Mouse (Mus musculus): ENCODE data around the gene Mtg1. TPM values are rescaled to one million over a fixed set of nuclear protein-coding genes. Genes with fewer than 3 reads are reported as not detected.

Mtg1 gene
- polyA plus RNA-seq, 1 experiment from 2014 or later = 36.8 TPM

DNA sequence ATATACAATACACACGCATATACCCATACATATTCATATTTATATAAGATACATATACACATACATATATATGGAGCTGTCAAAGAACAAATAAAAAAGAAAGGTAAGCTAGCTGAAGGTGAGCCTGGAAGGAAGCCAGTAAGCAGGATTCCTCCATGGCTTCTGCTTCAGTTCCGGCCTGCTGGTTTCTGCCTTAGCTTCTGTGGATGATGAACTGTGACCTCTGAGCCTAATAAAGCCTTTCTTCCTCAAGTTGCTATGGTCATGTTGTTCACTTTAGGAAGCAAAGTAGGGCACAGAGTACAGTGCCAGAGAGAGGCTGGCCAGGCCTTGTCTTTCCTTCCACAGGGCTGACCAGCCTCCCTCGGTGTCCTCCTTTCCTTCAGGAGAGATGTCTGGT, 33.5 kb downstream of the Mtg1 start:
- no peaks in the 10 kb centered on the region for H3K36me3 ChIP-seq (ENCODE audit: control insufficient read depth, insufficient read depth)
- 87% methylated on average over 3 of the region's 3 CpGs for WGBS
- H3K4me2 ChIP-seq (ENCODE audit: low read depth, low read length) = no peak overlapping the region
- no peaks in the 10 kb centered on the region for H3K27me3 ChIP-seq (ENCODE audit: control insufficient read depth, insufficient read depth, low read length)
- no peaks in the 10 kb centered on the region for H3K4me1 ChIP-seq (ENCODE audit: control insufficient read depth, insufficient read depth, low read length)
- no peak overlapping the region for H3K9ac ChIP-seq (ENCODE audit: low read length)
- H3K9me3 ChIP-seq (replicated peaks; ENCODE audit: control insufficient read depth, low read length) = 0 out of 2 replicates have a peak, but pooled peaks cover 2% of the 10 kb centered on the region
- ATAC-seq (replicated peaks; ENCODE audit: extremely low read depth, insufficient read depth, low FRiP score) = no peak
- H3K4me3 ChIP-seq (ENCODE audit: low read length) = no peak overlapping the region
- no peak overlapping the region for H3K27ac ChIP-seq (ENCODE audit: low read length)

DNA sequence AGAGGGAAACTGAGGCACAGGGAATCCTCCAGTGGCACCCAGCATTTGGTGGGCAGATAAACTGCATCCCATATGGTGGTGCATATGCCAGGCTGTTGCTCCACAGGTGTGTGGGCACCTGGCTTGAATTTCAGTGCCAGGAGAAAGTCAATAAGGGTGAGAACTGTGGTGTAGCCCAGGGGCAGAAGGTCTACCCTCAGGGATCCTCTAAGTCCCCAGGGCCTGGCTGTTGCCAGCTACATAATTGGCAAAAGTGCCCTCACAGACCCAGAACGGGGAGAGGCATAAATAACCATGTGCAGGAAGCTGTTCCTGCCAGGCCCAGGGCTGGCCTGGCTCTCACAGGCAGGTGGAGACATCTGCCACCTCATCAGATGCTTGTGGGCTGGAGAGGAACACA, 35.6 kb downstream of the Mtg1 start, which contains the start of gene Olfr523:
TSS of gene Olfr523 (plus strand) at position 282 of the 400 bp plus-strand sequence.
- no peaks in the 10 kb centered on the region for H3K4me1 ChIP-seq (ENCODE audit: control insufficient read depth, insufficient read depth, low read length)
- H3K27ac ChIP-seq (ENCODE audit: low read length) = no peak within 1 kb of the TSS
- no peak within 1 kb of the TSS for H3K4me3 ChIP-seq (ENCODE audit: low read length)
- H3K9ac ChIP-seq (ENCODE audit: low read length) = no peak within 1 kb of the TSS
- H3K9me3 ChIP-seq (replicated peaks; ENCODE audit: control insufficient read depth, low read length) = 0 out of 2 replicates have a peak, but pooled peaks cover 2% of the 10 kb centered on the region
- H3K4me2 ChIP-seq (ENCODE audit: low read depth, low read length) = no peak within 1 kb of the TSS
- H3K27me3 ChIP-seq (ENCODE audit: control insufficient read depth, insufficient read depth, low read length) = no peaks in the 10 kb centered on the region
- WGBS = 30% methylated on average over 1 of the region's 1 CpGs
- ATAC-seq (replicated peaks; ENCODE audit: extremely low read depth, insufficient read depth, low FRiP score) = no peak
- H3K36me3 ChIP-seq (ENCODE audit: control insufficient read depth, insufficient read depth) = no peaks in the 10 kb centered on the region

GRCm38 (mm10) chr7:140179176-140179575, 41.8 kb downstream of the Mtg1 start:
- WGBS = 89% methylated on average over 2 of the region's 2 CpGs
- no peak overlapping the region for H3K4me2 ChIP-seq (ENCODE audit: low read depth, low read length)
- H3K36me3 ChIP-seq (ENCODE audit: control insufficient read depth, insufficient read depth) = no peaks in the 10 kb centered on the region
- H3K27ac ChIP-seq (ENCODE audit: low read length) = no peak overlapping the region
- H3K9ac ChIP-seq (ENCODE audit: low read length) = no peak overlapping the region
- no peaks in the 10 kb centered on the region for H3K27me3 ChIP-seq (ENCODE audit: control insufficient read depth, insufficient read depth, low read length)
- H3K9me3 ChIP-seq (replicated peaks; ENCODE audit: control insufficient read depth, low read length) = no peaks in the 10 kb centered on the region
- no peak overlapping the region for H3K4me3 ChIP-seq (ENCODE audit: low read length)
- no peak for ATAC-seq (replicated peaks; ENCODE audit: extremely low read depth, insufficient read depth, low FRiP score)
- H3K4me1 ChIP-seq (ENCODE audit: control insufficient read depth, insufficient read depth, low read length) = no peaks in the 10 kb centered on the region

DNA sequence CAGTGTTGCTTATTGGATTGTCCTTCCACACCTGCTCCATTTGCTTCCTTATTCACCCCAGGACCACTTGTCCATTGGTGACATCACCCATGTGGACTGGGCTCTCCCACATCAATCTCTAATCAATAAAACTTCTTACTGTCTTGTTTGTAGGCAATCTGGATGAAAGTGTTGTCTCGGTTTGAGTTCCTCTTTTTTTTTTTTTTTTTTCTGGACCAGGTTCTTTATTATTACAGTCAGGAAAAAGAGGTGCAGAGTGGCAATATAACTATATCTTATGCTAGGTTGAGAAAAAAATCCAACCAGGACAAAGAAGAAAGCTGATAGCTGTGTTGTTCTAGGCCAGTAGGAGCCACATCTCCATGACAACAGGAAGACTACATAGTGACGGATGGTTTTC, 43.3 kb downstream of the Mtg1 start:
- Histone ChIP-seq H3K9me3 (replicated peaks; ENCODE audit: control insufficient read depth, low read length) (no peaks in the 10 kb centered on the region), H3K36me3 (ENCODE audit: control insufficient read depth, insufficient read depth) (no peaks in the 10 kb centered on the region), H3K27me3 (ENCODE audit: control insufficient read depth, insufficient read depth, low read length) (no peaks in the 10 kb centered on the region), H3K27ac (ENCODE audit: low read length) (no peak overlapping the region), H3K4me2 (ENCODE audit: low read depth, low read length) (no peak overlapping the region), H3K4me1 (ENCODE audit: control insufficient read depth, insufficient read depth, low read length) (no peaks in the 10 kb centered on the region), H3K4me3 (ENCODE audit: low read length) (no peak overlapping the region), H3K9ac (ENCODE audit: low read length) (no peak overlapping the region)
- ATAC-seq (replicated peaks; ENCODE audit: extremely low read depth, insufficient read depth, low FRiP score) = no peak
- WGBS = 70% methylated on average over 2 of the region's 2 CpGs

- Histone ChIP-seq H3K36me3 (ENCODE audit: control insufficient read depth, insufficient read depth) (no peaks in the 10 kb centered on the region), H3K4me1 (ENCODE audit: control insufficient read depth, insufficient read depth, low read length) (no peaks in the 10 kb centered on the region), H3K4me2 (ENCODE audit: low read depth, low read length) (no peak overlapping the region), H3K9ac (ENCODE audit: low read length) (no peak overlapping the region), H3K27ac (ENCODE audit: low read length) (no peak overlapping the region), H3K9me3 (replicated peaks; ENCODE audit: control insufficient read depth, low read length) (no peaks in the 10 kb centered on the region), H3K27me3 (ENCODE audit: control insufficient read depth, insufficient read depth, low read length) (no peaks in the 10 kb centered on the region), H3K4me3 (ENCODE audit: low read length) (no peak overlapping the region)
- no peak for ATAC-seq (replicated peaks; ENCODE audit: extremely low read depth, insufficient read depth, low FRiP score)
- WGBS = 78% methylated on average over 4 of the region's 4 CpGs
Measured at GRCm38 (mm10) chr7:140184206-140184605, 46.8 kb downstream of the Mtg1 start.

- no peaks in the 10 kb centered on the region for H3K36me3 ChIP-seq (ENCODE audit: control insufficient read depth, insufficient read depth)
- WGBS = 60% methylated on average over 18 of the region's 18 CpGs
- no peaks in the 10 kb centered on the region for H3K4me1 ChIP-seq (ENCODE audit: control insufficient read depth, insufficient read depth, low read length)
- ATAC-seq (replicated peaks; ENCODE audit: extremely low read depth, insufficient read depth, low FRiP score) = no peak
- H3K9ac ChIP-seq (ENCODE audit: low read length) = no peak overlapping the region
- H3K4me3 ChIP-seq (ENCODE audit: low read length) = no peak overlapping the region
- H3K27me3 ChIP-seq (ENCODE audit: control insufficient read depth, insufficient read depth, low read length) = no peaks in the 10 kb centered on the region
- H3K4me2 ChIP-seq (ENCODE audit: low read depth, low read length) = no peak overlapping the region
- H3K27ac ChIP-seq (ENCODE audit: low read length) = no peak overlapping the region
- H3K9me3 ChIP-seq (replicated peaks; ENCODE audit: control insufficient read depth, low read length) = no peaks in the 10 kb centered on the region
Measured at GRCm38 (mm10) chr7:140186646-140187620, 49.6 kb downstream of the Mtg1 start.

DNA sequence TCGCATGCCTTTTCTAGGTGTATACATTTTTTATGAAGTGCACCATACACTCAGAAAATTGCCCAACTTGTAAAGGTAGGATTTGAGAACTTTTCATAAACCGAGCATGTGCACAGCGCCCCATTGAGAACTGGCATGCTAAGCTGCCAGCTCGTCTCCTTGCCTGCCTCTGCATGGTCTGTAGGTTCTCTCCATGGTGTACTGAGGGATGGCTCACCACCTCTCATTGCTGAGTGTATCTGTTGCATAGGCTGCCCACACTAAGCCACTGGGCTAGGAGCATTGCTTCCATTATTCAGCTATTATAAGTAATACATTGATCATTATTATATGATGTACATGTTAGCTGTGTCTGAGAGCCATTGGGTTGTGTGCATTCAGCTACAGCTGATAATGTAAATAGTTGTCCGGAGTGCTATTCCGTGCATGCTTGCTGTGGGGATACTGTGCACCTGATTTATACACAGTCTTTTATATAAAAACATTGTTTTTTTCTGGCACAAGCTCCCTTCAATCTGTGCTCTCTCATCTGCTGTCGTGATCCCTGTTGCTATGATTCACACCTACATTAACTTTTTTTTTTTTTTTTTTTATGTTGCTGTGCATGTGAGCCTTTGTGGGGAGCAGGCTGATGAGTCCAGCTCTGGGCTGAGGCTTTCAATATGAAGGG, 50.5 kb downstream of the Mtg1 start:
- no peaks in the 10 kb centered on the region for H3K4me1 ChIP-seq (ENCODE audit: control insufficient read depth, insufficient read depth, low read length)
- WGBS = 80% methylated on average over 7 of the region's 7 CpGs
- no peaks in the 10 kb centered on the region for H3K36me3 ChIP-seq (ENCODE audit: control insufficient read depth, insufficient read depth)
- H3K4me3 ChIP-seq (ENCODE audit: low read length) = no peak overlapping the region
- no peak overlapping the region for H3K27ac ChIP-seq (ENCODE audit: low read length)
- no peak overlapping the region for H3K4me2 ChIP-seq (ENCODE audit: low read depth, low read length)
- no peaks in the 10 kb centered on the region for H3K9me3 ChIP-seq (replicated peaks; ENCODE audit: control insufficient read depth, low read length)
- no peaks in the 10 kb centered on the region for H3K27me3 ChIP-seq (ENCODE audit: control insufficient read depth, insufficient read depth, low read length)
- H3K9ac ChIP-seq (ENCODE audit: low read length) = no peak overlapping the region
- ATAC-seq (replicated peaks; ENCODE audit: extremely low read depth, insufficient read depth, low FRiP score) = no peak

DNA sequence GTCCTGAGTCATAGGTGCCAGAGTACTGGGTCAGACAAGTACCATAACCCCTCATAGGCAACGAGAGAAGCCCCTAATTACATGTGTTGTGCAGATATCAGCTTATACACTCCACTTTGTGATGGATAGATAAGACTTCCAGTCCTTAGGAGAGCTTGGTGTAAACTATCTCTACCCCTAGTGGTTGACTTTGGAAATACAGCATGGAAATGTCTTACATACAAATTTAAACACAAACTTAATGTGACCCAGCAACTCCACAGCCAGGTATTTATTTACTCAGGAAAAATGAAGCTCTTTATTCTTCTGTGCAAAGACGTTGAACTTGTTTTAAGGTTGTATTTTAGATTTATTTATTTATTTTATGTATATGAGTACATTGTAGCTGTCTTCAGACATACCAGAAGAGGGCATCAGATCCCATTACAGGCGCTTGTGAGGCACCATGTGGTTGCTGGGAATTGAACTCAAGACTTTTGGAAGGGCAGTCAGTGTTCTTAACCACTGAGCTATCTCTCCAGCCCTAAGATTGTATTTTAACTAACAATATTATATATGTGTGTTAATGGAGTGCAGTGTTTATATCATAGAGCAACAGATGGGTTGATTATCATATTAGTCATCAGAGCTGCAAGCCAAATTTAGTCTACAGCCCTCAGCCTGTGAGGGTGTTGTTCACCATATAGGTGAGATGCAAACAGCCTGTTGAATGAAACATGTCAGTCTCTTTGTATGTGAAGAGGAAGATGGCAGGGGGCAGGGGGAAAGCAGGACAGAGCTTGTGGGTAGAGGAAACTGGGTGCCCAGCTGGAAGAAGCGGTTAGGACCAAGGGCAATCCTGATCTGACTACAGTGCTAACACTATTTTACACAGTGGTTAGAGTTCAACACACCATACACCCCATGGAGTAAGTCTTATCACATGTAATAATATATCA, 51.3 kb downstream of the Mtg1 start:
- Histone ChIP-seq H3K36me3 (ENCODE audit: control insufficient read depth, insufficient read depth) (no peaks in the 10 kb centered on the region), H3K27ac (ENCODE audit: low read length) (no peak overlapping the region), H3K9me3 (replicated peaks; ENCODE audit: control insufficient read depth, low read length) (no peaks in the 10 kb centered on the region), H3K4me3 (ENCODE audit: low read length) (no peak overlapping the region), H3K4me2 (ENCODE audit: low read depth, low read length) (no peak overlapping the region), H3K4me1 (ENCODE audit: control insufficient read depth, insufficient read depth, low read length) (no peaks in the 10 kb centered on the region), H3K9ac (ENCODE audit: low read length) (no peak overlapping the region), H3K27me3 (ENCODE audit: control insufficient read depth, insufficient read depth, low read length) (no peaks in the 10 kb centered on the region)
- 49% methylated on average over 4 of the region's 4 CpGs for WGBS
- no peak for ATAC-seq (replicated peaks; ENCODE audit: extremely low read depth, insufficient read depth, low FRiP score)
